Mouse (Mus musculus): ENCODE measurements at regions not wholly inside any gene's neighbourhood (a gene's known extent, or its start where the extent isn't known, plus 50 kb on each side); places are given as distances from the start of the nearest gene placed in this dataset.

GRCm38 (mm10) chr10:96504340-96504739 lies 112.5 kb upstream of the Btg1 start:
- no peak for TF ChIP-seq E2F4 (IDR thresholded peaks at IDR 0.05; ENCODE audit: borderline replicate concordance, low read depth, low read length)
- no peak for TF ChIP-seq POLR2A (IDR thresholded peaks at IDR 0.05; ENCODE audit: control insufficient read depth in 1 of 2, insufficient read depth in 1 of 2, low read depth in 1 of 2, low read length in 2 of 2, poor library complexity in 1 of 2)
- TF ChIP-seq CTCF (IDR thresholded peaks at IDR 0.05 in 2 of 3, conservative IDR thresholded peaks at IDR 0.05 in 1 of 3; ENCODE audit: control insufficient read depth in 1 of 3, insufficient read depth in 1 of 3, low read depth in 2 of 3, low read length in 3 of 3, poor library complexity in 1 of 3, severe bottlenecking in 1 of 3) = no peak
- TF ChIP-seq GABPA (IDR thresholded peaks at IDR 0.05; ENCODE audit: low read depth, low read length) = no peak
- no peak for TF ChIP-seq USF2 (IDR thresholded peaks at IDR 0.05; ENCODE audit: borderline replicate concordance in 1 of 2, insufficient read depth in 1 of 2, low read depth in 1 of 2, low read length in 2 of 2)
